Mouse (Mus musculus) lung, postnatal 0 days (tissue): ENCODE results near the gene Armc9.

Source experiments
- CTCF ChIP-seq: IDR thresholded peaks from 2 replicates; pipeline ENCODE4 v1.5.1; 2016; ENCODE audit warnings: antibody characterized with exemption, mild to moderate bottlenecking
- EP300 ChIP-seq: IDR thresholded peaks from 2 replicates; pipeline ENCODE4 v1.6.1; 2016; ENCODE audit warnings: antibody characterized with exemption, mild to moderate bottlenecking, control low read depth

- TF ChIP-seq EP300 (no peak), CTCF (no peak)
Measured at GRCm38 (mm10) chr1:86263564-86264339, 109.2 kb downstream of the Armc9 start.
